ENCODE assay signal across 8 mouse cellular contexts in genomic region chr2:127729671-127730070, GRCm38 (mm10). TPM values are rescaled to one million over a fixed set of nuclear protein-coding genes. Genes with fewer than 3 reads are reported as not detected.
A peak's percentile ranks its signal among the peaks of the same experiment; 100 is the strongest.
DNase-seq lines count a peak whose midpoint lies in the region; ATAC-seq lines count a peak whose summit lies in the region.

Gene Mall, minus strand, starts transcription at chr2:127729932.

- no peaks in the 10 kb centered on the region for H3K4me1 ChIP-seq in liver, embryonic 11.5 days (replicated peaks; ENCODE audit: control insufficient read depth, insufficient read depth, low read length)
- H3K4me1 ChIP-seq in midbrain, embryonic 16.5 days (ENCODE audit: control insufficient read depth, insufficient read depth, low read length): peaks cover 4% of the 10 kb centered on the region; the same call in 1 of the 2 replicates

- H3K4me3 ChIP-seq in liver, embryonic 11.5 days (ENCODE audit: low read depth, low read length): 0 out of 2 replicates have a peak within 1 kb of the TSS, but pooled peaks have one; percentile 4
- no peak within 1 kb of the TSS for H3K4me3 ChIP-seq in midbrain, embryonic 16.5 days (ENCODE audit: low read depth, low read length)

- peak within 1 kb of the TSS; percentile 52 for H3K4me2 ChIP-seq in liver, embryonic 11.5 days
- H3K4me2 ChIP-seq in midbrain, embryonic 16.5 days (ENCODE audit: low read length): peak within 1 kb of the TSS; percentile 36

- no peak for DNase-seq in liver, embryonic 11.5 days (ENCODE audit: low spot score)
- no peak for DNase-seq in liver
- no peak for DNase-seq in gonadal fat pad, adult 2 months (ENCODE audit: low read depth)
- DNase-seq in kidney, postnatal 10 days: peak; percentile 30
- no peak for DNase-seq in c-Kit-positive CD71-positive TER-119-positive erythroid progenitor cells, embryonic 14.5 days (ENCODE audit: low spot score)
- no peak for DNase-seq in spleen, postnatal 14 days (ENCODE audit: low spot score in 2 of 2)
- DNase-seq in right cerebral cortex, postnatal 4 days: no peak

- 3% methylated on average over 26 of the region's 26 CpGs for WGBS in liver, embryonic 11.5 days
- 2% methylated on average over 26 of the region's 26 CpGs for WGBS in midbrain, embryonic 16.5 days

- no peak within 1 kb of the TSS for H3K9ac ChIP-seq in liver, embryonic 11.5 days (ENCODE audit: low read depth, low read length)
- 0 out of 2 replicates have a peak within 1 kb of the TSS, but pooled peaks have one; percentile 39 for H3K9ac ChIP-seq in midbrain, embryonic 16.5 days (ENCODE audit: low read depth, low read length)

- no peak for ATAC-seq in liver, embryonic 11.5 days (replicated peaks; ENCODE audit: low FRiP score)
- no peak for ATAC-seq in midbrain, embryonic 16.5 days

- no peak within 1 kb of the TSS for H3K27ac ChIP-seq in liver, embryonic 11.5 days (ENCODE audit: low read depth, low read length)
- no peak within 1 kb of the TSS for H3K27ac ChIP-seq in midbrain, embryonic 16.5 days (ENCODE audit: low read length)

- H3K27me3 ChIP-seq in liver, embryonic 11.5 days (replicated peaks; ENCODE audit: control insufficient read depth, insufficient read depth, low read length): peaks cover 21% of the 10 kb centered on the region
- H3K27me3 ChIP-seq in midbrain, embryonic 16.5 days (ENCODE audit: control insufficient read depth, insufficient read depth, low read depth, low read length): peaks cover 7% of the 10 kb centered on the region; the same call in 1 of the 2 replicates

- no peaks in the 10 kb centered on the region for H3K36me3 ChIP-seq in liver, embryonic 11.5 days (ENCODE audit: control insufficient read depth, insufficient read depth, low read length)
- no peaks in the 10 kb centered on the region for H3K36me3 ChIP-seq in midbrain, embryonic 16.5 days (ENCODE audit: control insufficient read depth, insufficient read depth, low read length)

- H3K9me3 ChIP-seq in liver, embryonic 11.5 days (ENCODE audit: control insufficient read depth, low read length): no peaks in the 10 kb centered on the region
- no peaks in the 10 kb centered on the region for H3K9me3 ChIP-seq in midbrain, embryonic 16.5 days (replicated peaks; ENCODE audit: control insufficient read depth, low read length, poor library complexity, severe bottlenecking)

RNA-seq across cellular contexts. Expression of gene Mall, which starts in this region (rescaled TPM):
- polyA plus RNA-seq in liver, embryonic 11.5 days (2014; fragmentation: Nextera tagmentation; extraction: Ambion mirVana): 0.17 and 0.22 TPM in 2 replicates
- polyA plus RNA-seq in gonadal fat pad, adult 2 months (2012; rRNA removed): 10.8 and 13.1 TPM in 2 replicates
- 0.77 and 0.82 TPM in 2 replicates for polyA plus RNA-seq in midbrain, embryonic 16.5 days (2015; fragmentation: Nextera tagmentation; extraction: Ambion mirVana)
